Mouse (Mus musculus) lung, postnatal 0 days (tissue): ENCODE results near the gene Zfp970.
"Not testable (repeated sequence)": the region's sequence is repeated elsewhere in the genome, so short reads cannot be mapped to it uniquely, and the experiment has no call there.

ENCODE experiments used
- CTCF ChIP-seq: IDR thresholded peaks from 2 replicates; pipeline ENCODE4 v1.5.1; 2016; ENCODE audit warnings: antibody characterized with exemption, mild to moderate bottlenecking
- EP300 ChIP-seq: IDR thresholded peaks from 2 replicates; pipeline ENCODE4 v1.6.1; 2016; ENCODE audit warnings: antibody characterized with exemption, mild to moderate bottlenecking, control low read depth

DNA sequence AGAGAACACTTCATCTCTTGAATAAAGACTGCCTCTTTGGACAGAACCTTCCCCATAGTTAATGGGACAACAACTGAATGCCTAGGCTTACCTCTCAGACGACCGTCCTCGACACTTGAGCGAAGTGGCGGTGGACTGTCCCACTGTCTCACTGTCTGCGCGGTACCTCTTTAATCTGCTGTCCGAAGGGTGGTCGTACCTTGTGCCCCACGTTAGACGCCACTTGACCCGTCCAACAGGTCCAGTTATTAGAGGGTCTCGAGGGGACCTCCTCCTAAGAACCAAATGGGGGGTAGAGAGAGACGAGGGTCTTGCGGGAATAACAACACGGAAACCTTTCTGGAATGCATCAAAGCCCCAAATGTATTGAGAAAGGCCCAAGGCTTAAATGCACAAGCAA lies 59.6 kb downstream of the Zfp970 start:
- not testable (repeated sequence) for TF ChIP-seq CTCF, EP300
